Mouse (Mus musculus): ENCODE measurements around the gene Adcy9. TPM values are rescaled to one million over a fixed set of nuclear protein-coding genes. Genes with fewer than 3 reads are reported as not detected.

Adcy9 gene
- polyA plus RNA-seq, 1 experiment from 2014 or later, result 0.84 TPM

DNA sequence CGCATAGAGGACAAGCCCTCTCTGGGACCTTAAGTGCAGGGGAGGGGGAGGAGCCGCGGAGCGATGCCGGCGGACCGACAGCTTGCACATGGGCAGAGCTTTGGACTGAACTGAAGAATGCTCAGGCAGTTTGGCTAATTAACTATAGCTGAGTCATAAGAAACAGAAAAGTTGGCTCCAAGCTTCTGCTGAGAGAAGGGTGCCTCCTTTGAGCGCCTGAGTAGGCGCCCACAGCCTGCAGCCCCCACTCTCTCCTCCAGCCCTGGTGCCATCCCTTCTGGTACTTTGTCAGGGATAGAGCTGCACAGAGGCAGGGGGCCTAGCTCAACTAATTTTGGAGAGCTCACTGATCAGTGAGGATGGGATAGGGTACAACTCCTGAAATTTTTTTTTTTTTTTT is 27.9 kb upstream of the Adcy9 start:
- Histone ChIP-seq H3K27me3 (ENCODE audit: control insufficient read depth, insufficient read depth, low read length) (no peaks in the 10 kb centered on the region), H3K27ac (ENCODE audit: low read depth, low read length) (no peak overlapping the region), H3K9me3 (ENCODE audit: control insufficient read depth, low read length) (no peaks in the 10 kb centered on the region), H3K36me3 (ENCODE audit: control insufficient read depth, insufficient read depth, low read length) (no peaks in the 10 kb centered on the region), H3K4me1 (replicated peaks; ENCODE audit: control insufficient read depth, insufficient read depth, low read length) (no peaks in the 10 kb centered on the region), H3K4me2 (ENCODE audit: low read depth, low read length, severe bottlenecking) (no peak overlapping the region), H3K4me3 (ENCODE audit: low read depth, low read length) (no peak overlapping the region), H3K9ac (ENCODE audit: low read length) (no peak overlapping the region)
- 63% methylated on average over 9 of the region's 9 CpGs for WGBS
- ATAC-seq (replicated peaks; ENCODE audit: low FRiP score) (no peak), DNase-seq (ENCODE audit: low spot score) (no peak)

DNA sequence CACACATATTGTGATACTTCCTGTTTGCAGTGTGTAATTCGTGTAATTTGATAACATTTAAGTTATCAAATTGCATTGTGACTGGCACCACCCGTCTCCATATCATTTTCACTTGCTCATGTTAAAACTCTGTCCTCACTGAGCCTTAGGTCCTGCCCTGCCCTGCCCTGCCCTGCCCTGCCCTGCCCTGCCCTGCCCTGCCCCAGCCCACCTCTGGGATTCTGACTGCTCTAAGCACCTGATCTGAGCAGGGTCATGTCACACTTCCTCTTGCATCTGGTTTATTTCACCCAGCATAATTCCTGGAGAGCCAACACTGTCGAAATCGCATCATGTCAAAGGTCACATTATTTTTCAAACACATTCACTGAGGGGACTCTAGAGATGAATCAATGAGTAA is 26.1 kb upstream of the Adcy9 start:
- no peak overlapping the region for H3K9ac ChIP-seq (ENCODE audit: low read length)
- H3K36me3 ChIP-seq (ENCODE audit: control insufficient read depth, insufficient read depth, low read length), result no peaks in the 10 kb centered on the region
- no peak for ATAC-seq (replicated peaks; ENCODE audit: low FRiP score)
- no peaks in the 10 kb centered on the region for H3K9me3 ChIP-seq (ENCODE audit: control insufficient read depth, low read length)
- DNase-seq (ENCODE audit: low spot score), result no peak
- no peak overlapping the region for H3K4me3 ChIP-seq (ENCODE audit: low read depth, low read length)
- H3K4me1 ChIP-seq (replicated peaks; ENCODE audit: control insufficient read depth, insufficient read depth, low read length), result no peaks in the 10 kb centered on the region
- H3K27ac ChIP-seq (ENCODE audit: low read depth, low read length), result no peak overlapping the region
- no peaks in the 10 kb centered on the region for H3K27me3 ChIP-seq (ENCODE audit: control insufficient read depth, insufficient read depth, low read length)
- 83% methylated on average over 4 of the region's 4 CpGs for WGBS
- no peak overlapping the region for H3K4me2 ChIP-seq (ENCODE audit: low read depth, low read length, severe bottlenecking)

- no peak for ATAC-seq (replicated peaks; ENCODE audit: low FRiP score)
- Histone ChIP-seq H3K9ac (ENCODE audit: low read length) (no peak overlapping the region), H3K4me1 (replicated peaks; ENCODE audit: control insufficient read depth, insufficient read depth, low read length) (no peaks in the 10 kb centered on the region), H3K36me3 (ENCODE audit: control insufficient read depth, insufficient read depth, low read length) (no peaks in the 10 kb centered on the region), H3K9me3 (ENCODE audit: control insufficient read depth, low read length) (no peaks in the 10 kb centered on the region), H3K27ac (ENCODE audit: low read depth, low read length) (no peak overlapping the region), H3K27me3 (ENCODE audit: control insufficient read depth, insufficient read depth, low read length) (no peaks in the 10 kb centered on the region), H3K4me2 (ENCODE audit: low read depth, low read length, severe bottlenecking) (no peak overlapping the region), H3K4me3 (ENCODE audit: low read depth, low read length) (no peak overlapping the region)
- DNase-seq (ENCODE audit: low spot score), result no peak
- WGBS, result 79% methylated on average over 1 of the region's 1 CpGs
Measured at GRCm38 (mm10) chr16:4444378-4444777, 24.1 kb upstream of the Adcy9 start.

- Histone ChIP-seq H3K9ac (ENCODE audit: low read length) (no peak overlapping the region), H3K36me3 (ENCODE audit: control insufficient read depth, insufficient read depth, low read length) (no peaks in the 10 kb centered on the region), H3K4me3 (ENCODE audit: low read depth, low read length) (no peak overlapping the region), H3K4me1 (replicated peaks; ENCODE audit: control insufficient read depth, insufficient read depth, low read length) (no peaks in the 10 kb centered on the region), H3K4me2 (ENCODE audit: low read depth, low read length, severe bottlenecking) (no peak overlapping the region), H3K27ac (ENCODE audit: low read depth, low read length) (no peak overlapping the region), H3K9me3 (ENCODE audit: control insufficient read depth, low read length) (no peaks in the 10 kb centered on the region), H3K27me3 (ENCODE audit: control insufficient read depth, insufficient read depth, low read length) (no peaks in the 10 kb centered on the region)
- DNase-seq (ENCODE audit: low spot score), result no peak
- WGBS, result 75% methylated on average over 10 of the region's 10 CpGs
- ATAC-seq (replicated peaks; ENCODE audit: low FRiP score), result no peak
Measured at GRCm38 (mm10) chr16:4439302-4440066, 19.2 kb upstream of the Adcy9 start.

- no peak for DNase-seq (ENCODE audit: low spot score)
- WGBS, result 86% methylated on average over 4 of the region's 4 CpGs
Measured at GRCm38 (mm10) chr16:4436738-4437137, 16.4 kb upstream of the Adcy9 start.

DNA sequence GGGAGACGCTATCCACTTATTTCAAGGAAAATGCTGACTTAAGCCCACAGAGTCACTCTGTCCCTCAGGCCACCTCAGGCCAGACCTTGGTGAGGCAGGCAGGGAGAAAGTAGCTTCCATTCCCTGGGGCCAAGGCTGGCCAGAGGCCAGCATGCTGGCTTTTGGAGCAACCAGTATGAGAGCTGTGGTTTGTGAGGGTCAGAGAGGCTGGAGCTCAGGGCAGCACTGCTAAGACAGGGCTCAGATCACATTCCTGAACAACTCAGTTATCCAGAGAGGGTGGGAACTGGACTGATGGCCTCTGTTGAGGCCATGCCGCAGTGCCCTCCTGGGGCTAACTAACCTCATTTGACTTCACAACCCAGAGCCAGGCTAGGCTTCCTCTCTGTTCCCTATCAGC is 15.1 kb upstream of the Adcy9 start:
- DNase-seq (ENCODE audit: low spot score) (no peak), ATAC-seq (replicated peaks; ENCODE audit: low FRiP score) (no peak)
- Histone ChIP-seq H3K4me1 (replicated peaks; ENCODE audit: control insufficient read depth, insufficient read depth, low read length) (no peaks in the 10 kb centered on the region), H3K27me3 (ENCODE audit: control insufficient read depth, insufficient read depth, low read length) (no peaks in the 10 kb centered on the region), H3K4me2 (ENCODE audit: low read depth, low read length, severe bottlenecking) (no peak overlapping the region), H3K9me3 (ENCODE audit: control insufficient read depth, low read length) (no peaks in the 10 kb centered on the region), H3K4me3 (ENCODE audit: low read depth, low read length) (no peak overlapping the region), H3K9ac (ENCODE audit: low read length) (no peak overlapping the region), H3K36me3 (ENCODE audit: control insufficient read depth, insufficient read depth, low read length) (no peaks in the 10 kb centered on the region), H3K27ac (ENCODE audit: low read depth, low read length) (no peak overlapping the region)
- 90% methylated on average over 2 of the region's 2 CpGs for WGBS

More at GRCm38 (mm10) chr16:4436738-4437137, 16.4 kb upstream of the Adcy9 start:
- H3K36me3 ChIP-seq (ENCODE audit: control insufficient read depth, insufficient read depth, low read length), result no peaks in the 10 kb centered on the region
- H3K9me3 ChIP-seq (ENCODE audit: control insufficient read depth, low read length), result no peaks in the 10 kb centered on the region
- no peak overlapping the region for H3K4me3 ChIP-seq (ENCODE audit: low read depth, low read length)
- H3K4me2 ChIP-seq (ENCODE audit: low read depth, low read length, severe bottlenecking), result no peak overlapping the region
- H3K4me1 ChIP-seq (replicated peaks; ENCODE audit: control insufficient read depth, insufficient read depth, low read length), result no peaks in the 10 kb centered on the region
- no peak for ATAC-seq (replicated peaks; ENCODE audit: low FRiP score)
- no peak overlapping the region for H3K27ac ChIP-seq (ENCODE audit: low read depth, low read length)
- no peak overlapping the region for H3K9ac ChIP-seq (ENCODE audit: low read length)
- H3K27me3 ChIP-seq (ENCODE audit: control insufficient read depth, insufficient read depth, low read length), result no peaks in the 10 kb centered on the region

DNA sequence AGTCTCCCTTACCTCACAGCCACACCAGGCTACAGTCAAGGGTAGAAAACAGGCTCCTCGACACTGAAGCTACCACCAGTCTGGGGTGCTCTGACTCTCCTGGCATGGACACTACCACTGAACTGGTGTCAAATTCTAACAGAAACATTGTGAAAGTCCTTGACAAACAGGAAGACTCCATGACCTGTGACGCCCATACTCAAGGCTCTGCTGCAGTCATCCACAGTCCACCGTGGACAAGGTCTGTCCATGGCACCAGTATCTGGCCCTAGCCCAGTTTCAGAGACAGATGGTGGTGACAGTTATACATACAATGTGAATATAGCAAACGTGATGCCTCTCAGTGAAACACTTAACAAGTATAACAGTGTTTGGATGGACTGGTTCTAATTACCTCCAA is 11.5 kb upstream of the Adcy9 start:
- no peak for ATAC-seq (replicated peaks; ENCODE audit: low FRiP score)
- Histone ChIP-seq H3K36me3 (ENCODE audit: control insufficient read depth, insufficient read depth, low read length) (no peaks in the 10 kb centered on the region), H3K27me3 (ENCODE audit: control insufficient read depth, insufficient read depth, low read length) (no peaks in the 10 kb centered on the region), H3K4me2 (ENCODE audit: low read depth, low read length, severe bottlenecking) (no peak overlapping the region), H3K9ac (ENCODE audit: low read length) (no peak overlapping the region), H3K4me1 (replicated peaks; ENCODE audit: control insufficient read depth, insufficient read depth, low read length) (no peaks in the 10 kb centered on the region), H3K9me3 (ENCODE audit: control insufficient read depth, low read length) (no peaks in the 10 kb centered on the region), H3K27ac (ENCODE audit: low read depth, low read length) (no peak overlapping the region), H3K4me3 (ENCODE audit: low read depth, low read length) (no peak overlapping the region)
- DNase-seq (ENCODE audit: low spot score), result no peak
- 85% methylated on average over 4 of the region's 4 CpGs for WGBS

- no peak for DNase-seq (ENCODE audit: low spot score)
- Histone ChIP-seq H3K4me1 (replicated peaks; ENCODE audit: control insufficient read depth, insufficient read depth, low read length) (no peaks in the 10 kb centered on the region), H3K27me3 (ENCODE audit: control insufficient read depth, insufficient read depth, low read length) (no peaks in the 10 kb centered on the region), H3K9ac (ENCODE audit: low read length) (no peak overlapping the region), H3K4me2 (ENCODE audit: low read depth, low read length, severe bottlenecking) (no peak overlapping the region), H3K36me3 (ENCODE audit: control insufficient read depth, insufficient read depth, low read length) (no peaks in the 10 kb centered on the region), H3K27ac (ENCODE audit: low read depth, low read length) (no peak overlapping the region), H3K4me3 (ENCODE audit: low read depth, low read length) (no peak overlapping the region), H3K9me3 (ENCODE audit: control insufficient read depth, low read length) (no peaks in the 10 kb centered on the region)
- ATAC-seq (replicated peaks; ENCODE audit: low FRiP score), result no peak
- WGBS, result 84% methylated on average over 3 of the region's 3 CpGs
Measured at GRCm38 (mm10) chr16:4431013-4431412, 10.7 kb upstream of the Adcy9 start.

- Histone ChIP-seq H3K4me1 (replicated peaks; ENCODE audit: control insufficient read depth, insufficient read depth, low read length) (no peaks in the 10 kb centered on the region), H3K36me3 (ENCODE audit: control insufficient read depth, insufficient read depth, low read length) (no peaks in the 10 kb centered on the region), H3K4me2 (ENCODE audit: low read depth, low read length, severe bottlenecking) (no peak overlapping the region), H3K27me3 (ENCODE audit: control insufficient read depth, insufficient read depth, low read length) (no peaks in the 10 kb centered on the region), H3K4me3 (ENCODE audit: low read depth, low read length) (no peak overlapping the region), H3K27ac (ENCODE audit: low read depth, low read length) (no peak overlapping the region), H3K9ac (ENCODE audit: low read length) (no peak overlapping the region), H3K9me3 (ENCODE audit: control insufficient read depth, low read length) (no peaks in the 10 kb centered on the region)
- ATAC-seq (replicated peaks; ENCODE audit: low FRiP score) (no peak), DNase-seq (ENCODE audit: low spot score) (no peak)
- 88% methylated on average over 5 of the region's 5 CpGs for WGBS
Measured at GRCm38 (mm10) chr16:4430232-4430631, 9.9 kb upstream of the Adcy9 start.

Measured in forebrain, embryonic 11.5 days (tissue).